Mouse (Mus musculus) liver, adult 2 months (tissue): Measurements from ENCODE around the gene Ip6k1. TPM values are rescaled to one million over a fixed set of nuclear protein-coding genes. Genes with fewer than 3 reads are reported as not detected.
A peak's percentile ranks its signal among the peaks of the same experiment; 100 is the strongest.

ENCODE experiments used
- DNase-seq: peaks from one replicate; pipeline ENCODE4 v3.0.0-alpha.2; 2011; ENCODE audit warnings: low read depth, low spot score; ENCODE audit errors: extremely low read depth
- H3K27ac ChIP-seq: fragments of 200-500 bp; replicated peaks from 2 replicates; pipeline ENCODE4 v1.5.1; 2012; ENCODE audit warnings: low read depth, mild to moderate bottlenecking, control low read depth, inconsistent platforms, low read length; ENCODE audit not compliant: insufficient read depth
- H3K27me3 ChIP-seq: fragments of 200-500 bp; 2 replicates; pipeline ENCODE4 v1.6.1; 2012; ENCODE audit warnings: mild to moderate bottlenecking, moderate library complexity, low read length, inconsistent platforms; ENCODE audit not compliant: control insufficient read depth, insufficient read depth
- H3K36me3 ChIP-seq: fragments of 200-500 bp; 2 replicates; pipeline ENCODE4 v1.6.1; 2012; ENCODE audit warnings: low read length, inconsistent platforms; ENCODE audit not compliant: control insufficient read depth, insufficient read depth
- H3K4me1 ChIP-seq: fragments of 200-500 bp; 2 replicates; pipeline ENCODE4 v1.6.1; 2011; ENCODE audit warnings: low read length; ENCODE audit not compliant: control insufficient read depth, insufficient read depth
- H3K4me3 ChIP-seq: fragments of 200-500 bp; 2 replicates; pipeline ENCODE4 v1.5.1; 2011; ENCODE audit warnings: low read depth, mild to moderate bottlenecking, control low read depth, low read length, moderate library complexity; ENCODE audit not compliant: insufficient read depth
- H3K79me2 ChIP-seq: fragments of 200-500 bp; 2 replicates; pipeline ENCODE4 v1.6.1; 2012; ENCODE audit warnings: inconsistent platforms, mild to moderate bottlenecking, low read length, moderate library complexity; ENCODE audit not compliant: control insufficient read depth, insufficient read depth
- H3K9ac ChIP-seq: fragments of 200-500 bp; 2 replicates; pipeline ENCODE4 v1.6.1; 2012; ENCODE audit warnings: low read depth, mild to moderate bottlenecking, control low read depth, inconsistent platforms, low read length
- CTCF ChIP-seq: fragments of 200-500 bp; IDR thresholded peaks from 2 replicates; pipeline ENCODE4 v1.5.1; 2011; ENCODE audit warnings: low read depth, low read length, control low read depth
- POLR2A ChIP-seq: fragments of 200-500 bp; IDR thresholded peaks from 2 replicates; pipeline ENCODE4 v1.6.1; 2011; ENCODE audit warnings: low read length, control low read depth; ENCODE audit not compliant: insufficient read depth; ENCODE audit errors: extremely low read depth
- WGBS: fragments of 180-500 bp; shearing (Covaris S2); methylation state at CpG from one replicate; pipeline ENCODE4 v1.1.7; 2018; 5-methylcytosine and 5-hydroxymethylcytosine counted together
- polyA plus RNA-seq: library from polyadenylated mRNA; depleted of rRNA; stranded (reverse); fragments of >200 nt; gene quantifications from 2 replicates; pipeline ENCODE4 v1.2.3, GENCODE M21; 2012
- total RNA-seq: library from RNA; depleted of rRNA; stranded (reverse); fragments of >200 nt; gene quantifications from 2 replicates; pipeline ENCODE4 v1.2.3, GENCODE M21; 2014

Ip6k1 gene
- total and polyA plus RNA-seq, 2 experiments = 40.1 to 46.3 TPM

DNA sequence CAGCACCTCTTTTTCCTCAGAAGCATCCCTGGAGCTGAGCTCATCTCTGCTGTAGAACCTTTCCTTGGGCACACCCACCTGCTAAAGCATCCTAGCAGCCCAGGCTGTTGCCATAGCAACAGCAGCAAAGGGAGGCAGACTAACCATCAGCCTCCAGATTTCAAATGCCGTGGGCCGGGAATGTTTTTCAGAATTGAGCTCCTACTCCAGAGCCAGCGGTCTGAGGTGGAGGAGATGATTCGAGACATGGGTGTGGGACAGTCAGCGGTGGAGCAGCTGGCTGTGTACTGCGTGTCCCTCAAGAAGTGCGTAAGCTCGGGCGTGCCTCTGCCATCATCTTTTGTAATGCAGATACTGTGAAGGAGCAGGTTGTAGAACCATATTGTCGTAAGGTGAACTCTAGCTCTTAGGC lies 40.9 kb upstream of the Ip6k1 start:
- TF ChIP-seq CTCF (no peak), POLR2A (no peak)
- H3K36me3 ChIP-seq = no peaks in the 10 kb centered on the region
- H3K79me2 ChIP-seq = no peaks in the 10 kb centered on the region
- H3K9ac ChIP-seq = no peak overlapping the region
- no peak overlapping the region for H3K27ac ChIP-seq
- no peaks in the 10 kb centered on the region for H3K27me3 ChIP-seq
- DNase-seq = no peak
- WGBS = 94% methylated on average over 10 of the region's 10 CpGs
- no peaks in the 10 kb centered on the region for H3K4me1 ChIP-seq
- H3K4me3 ChIP-seq = no peak overlapping the region

DNA sequence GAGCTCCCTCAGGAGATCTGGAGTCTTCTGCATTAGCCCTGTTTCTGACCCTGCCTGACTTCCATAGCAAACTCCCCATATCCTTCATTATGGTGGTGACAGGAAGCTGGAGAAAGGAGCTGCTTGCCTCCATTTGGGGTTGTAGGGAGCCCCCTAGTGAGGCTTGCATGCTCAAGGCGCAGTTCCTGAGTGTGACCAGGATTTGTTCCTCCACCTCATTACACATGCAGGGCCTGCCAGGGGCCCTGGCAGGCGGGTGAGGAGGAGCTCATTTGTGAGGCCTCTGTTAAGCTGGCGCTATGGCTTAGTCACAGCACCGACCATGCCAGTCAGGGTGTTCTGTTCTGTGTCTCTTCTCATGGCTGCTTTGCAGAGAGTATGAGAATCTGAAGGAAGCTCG lies 40.4 kb upstream of the Ip6k1 start:
- no peaks in the 10 kb centered on the region for H3K79me2 ChIP-seq
- H3K27me3 ChIP-seq = no peaks in the 10 kb centered on the region
- H3K4me3 ChIP-seq = no peak overlapping the region
- no peaks in the 10 kb centered on the region for H3K4me1 ChIP-seq
- WGBS = 83% methylated on average over 5 of the region's 5 CpGs
- H3K27ac ChIP-seq = no peak overlapping the region
- no peak for TF ChIP-seq POLR2A
- TF ChIP-seq CTCF = peak; percentile 25; the same call in 1 of the 2 replicates
- no peak overlapping the region for H3K9ac ChIP-seq
- DNase-seq = no peak
- no peaks in the 10 kb centered on the region for H3K36me3 ChIP-seq

DNA sequence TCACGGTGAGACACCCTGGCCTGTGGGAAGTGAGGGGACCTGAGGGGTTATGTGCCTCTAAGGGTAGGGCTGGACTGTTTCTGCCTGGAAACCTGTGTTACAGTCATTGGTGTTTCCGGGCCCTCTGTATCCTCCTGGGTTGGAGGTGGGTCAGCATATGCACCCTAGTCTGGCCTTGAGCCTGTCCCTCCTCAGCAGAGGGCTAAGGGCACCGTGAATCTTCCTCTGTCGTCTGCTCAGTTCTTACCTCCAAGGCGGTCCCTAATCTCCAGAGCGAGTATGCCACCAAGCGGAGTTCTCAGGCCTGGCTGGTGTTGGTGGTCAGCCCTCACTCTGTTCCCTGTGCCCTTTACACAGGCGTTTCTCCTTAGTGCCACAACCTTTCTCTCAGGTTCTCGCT lies 39.4 kb upstream of the Ip6k1 start:
- H3K36me3 ChIP-seq = no peaks in the 10 kb centered on the region
- H3K9ac ChIP-seq = no peak overlapping the region
- H3K27me3 ChIP-seq = no peaks in the 10 kb centered on the region
- H3K4me3 ChIP-seq = no peak overlapping the region
- no peak for TF ChIP-seq CTCF
- no peak for TF ChIP-seq POLR2A
- WGBS = 96% methylated on average over 9 of the region's 9 CpGs
- H3K4me1 ChIP-seq = no peaks in the 10 kb centered on the region
- no peak overlapping the region for H3K27ac ChIP-seq
- H3K79me2 ChIP-seq = no peaks in the 10 kb centered on the region
- no peak for DNase-seq

DNA sequence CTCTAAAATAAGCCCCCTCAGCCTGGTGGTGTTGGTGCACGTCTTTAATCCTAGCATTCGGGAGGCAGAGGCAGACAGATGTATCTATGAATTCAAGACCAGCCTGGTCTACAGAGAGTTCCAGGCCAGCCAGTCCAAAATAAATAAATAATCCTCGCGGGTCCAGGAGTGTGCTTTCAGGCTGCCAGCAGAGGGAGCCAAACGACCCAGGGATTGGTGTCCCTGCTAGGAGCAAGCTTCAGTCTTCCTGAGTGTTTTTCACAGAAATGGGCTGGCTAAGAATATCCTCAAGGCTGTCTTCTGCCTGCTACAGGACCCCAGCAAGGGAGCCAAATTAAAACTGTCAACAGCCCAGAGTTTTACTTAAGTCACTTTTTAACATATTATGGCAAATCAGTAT lies 38.6 kb upstream of the Ip6k1 start:
- no peaks in the 10 kb centered on the region for H3K27me3 ChIP-seq
- no peak overlapping the region for H3K4me3 ChIP-seq
- peak; percentile 98 for TF ChIP-seq CTCF
- no peak for TF ChIP-seq POLR2A
- WGBS = 14% methylated on average over 5 of the region's 5 CpGs
- H3K4me1 ChIP-seq = no peaks in the 10 kb centered on the region
- no peak overlapping the region for H3K9ac ChIP-seq
- no peaks in the 10 kb centered on the region for H3K79me2 ChIP-seq
- no peaks in the 10 kb centered on the region for H3K36me3 ChIP-seq
- peak; percentile 65 for DNase-seq
- H3K27ac ChIP-seq = no peak overlapping the region

DNA sequence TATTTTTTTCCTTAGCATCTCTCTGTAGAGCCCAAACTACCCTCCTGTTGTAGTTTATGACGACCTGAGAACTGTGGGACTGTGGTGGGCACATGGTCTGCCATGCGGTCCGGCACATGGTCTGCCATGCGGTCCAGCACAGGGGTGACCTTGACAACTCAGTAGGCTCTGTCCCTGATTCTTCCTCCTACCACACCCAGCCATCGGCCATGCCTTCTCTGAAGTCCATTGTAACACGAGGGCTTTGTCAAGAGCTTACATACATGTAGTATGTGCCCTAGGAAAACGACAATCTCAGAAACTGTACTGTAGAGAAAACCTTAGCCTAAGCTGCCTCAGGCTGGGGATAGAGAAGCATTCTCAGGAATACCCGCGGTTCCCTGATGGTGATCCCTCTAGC lies 37.6 kb upstream of the Ip6k1 start:
- no peak overlapping the region for H3K4me3 ChIP-seq
- H3K36me3 ChIP-seq = no peaks in the 10 kb centered on the region
- H3K79me2 ChIP-seq = no peaks in the 10 kb centered on the region
- H3K27ac ChIP-seq = no peak overlapping the region
- H3K9ac ChIP-seq = no peak overlapping the region
- no peaks in the 10 kb centered on the region for H3K27me3 ChIP-seq
- TF ChIP-seq POLR2A (no peak), CTCF (no peak)
- no peaks in the 10 kb centered on the region for H3K4me1 ChIP-seq
- no peak for DNase-seq
- WGBS = 94% methylated on average over 9 of the region's 9 CpGs

DNA sequence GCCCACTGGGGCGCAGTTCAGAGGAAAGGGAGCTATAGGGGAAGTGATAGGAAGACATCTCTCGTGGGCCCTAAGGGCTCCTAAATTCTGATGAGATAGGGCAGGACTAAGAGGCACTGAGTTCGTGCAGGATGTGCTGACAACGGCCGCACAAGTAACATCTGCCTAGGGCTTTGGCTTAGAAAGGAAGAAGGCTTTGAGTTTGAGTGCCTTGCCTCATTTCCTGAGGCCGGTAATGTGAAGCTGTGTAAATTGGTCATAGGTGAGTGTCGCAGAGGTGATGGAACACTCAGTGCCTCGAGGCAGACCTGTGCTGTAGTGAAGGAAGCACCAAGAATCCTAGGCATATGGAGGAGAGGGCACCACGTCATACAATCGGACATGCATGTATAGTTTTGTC lies 35.6 kb upstream of the Ip6k1 start:
- no peak for TF ChIP-seq POLR2A
- TF ChIP-seq CTCF = no peak
- H3K36me3 ChIP-seq = no peaks in the 10 kb centered on the region

More for the DNA sequence above, 35.6 kb upstream of the Ip6k1 start:
- no peak for DNase-seq
- 86% methylated on average over 10 of the region's 10 CpGs for WGBS
- Histone ChIP-seq H3K4me1 (no peaks in the 10 kb centered on the region), H3K9ac (no peak overlapping the region), H3K27me3 (no peaks in the 10 kb centered on the region), H3K4me3 (no peak overlapping the region), H3K27ac (no peak overlapping the region), H3K79me2 (no peaks in the 10 kb centered on the region)
